10 mouse cellular contexts compared by ENCODE assay signal in the genomic region with DNA sequence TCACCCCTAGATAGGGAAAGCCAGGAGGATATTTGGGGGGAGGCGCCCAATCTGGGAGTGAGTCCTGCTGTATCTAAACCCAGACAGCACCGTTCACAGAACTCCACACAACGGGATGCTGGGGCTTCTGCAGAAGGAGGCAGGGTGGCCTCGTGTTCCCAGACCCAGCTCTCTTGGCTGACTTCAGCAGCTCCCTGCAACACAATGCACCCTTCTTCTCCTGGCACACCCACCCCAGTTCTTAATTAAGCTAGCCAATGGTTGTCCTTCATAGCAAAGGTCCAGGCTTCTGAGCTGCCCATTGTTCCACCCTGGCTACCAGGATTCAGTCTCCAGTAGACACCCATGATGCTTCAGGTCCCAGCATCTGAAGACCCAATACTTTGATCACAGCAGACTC.
A peak's percentile ranks its signal among the peaks of the same experiment; 100 is the strongest.
DNase-seq lines count a peak whose midpoint lies in the region; ATAC-seq and TF ChIP-seq lines count a peak whose summit lies in the region.
"Had no signal": no experiment of that assay in that cellular context is flagged by ENCODE, and none has a peak within 500 bp of the region (broad histone marks: within the 10 kb centered on the region; RNA-seq: fewer than 3 reads in every experiment).

No protein-coding gene starts in this region.

- H3K36me3 ChIP-seq in embryonic facial prominence, embryonic 10.5 days (replicated peaks), result no peaks in the 10 kb centered on the region
- no peaks in the 10 kb centered on the region for H3K36me3 ChIP-seq in forebrain, postnatal 0 days (ENCODE audit: insufficient read depth)
- no peaks in the 10 kb centered on the region for H3K36me3 ChIP-seq in midbrain, embryonic 14.5 days (ENCODE audit: control insufficient read depth, insufficient read depth, low read length)
- H3K36me3 ChIP-seq: heart, embryonic 10.5 days had no signal

- 0 out of 2 replicates have a peak, but pooled peaks have one; percentile 10 for ATAC-seq in forebrain, postnatal 0 days
- ATAC-seq in midbrain, embryonic 14.5 days (ENCODE audit: low FRiP score, low TSS enrichment), result no peak
- ATAC-seq in CD4-positive, CD25-positive, alpha-beta regulatory T cell, adult 4 months, result no peak

- H3K27me3 ChIP-seq in embryonic facial prominence, embryonic 10.5 days (replicated peaks; ENCODE audit: low read depth, poor library complexity, severe bottlenecking), result peaks cover 53% of the 10 kb centered on the region
- H3K27me3 ChIP-seq in forebrain, postnatal 0 days (ENCODE audit: insufficient read depth, low read length), result no peaks in the 10 kb centered on the region
- no peaks in the 10 kb centered on the region for H3K27me3 ChIP-seq in midbrain, embryonic 14.5 days (ENCODE audit: control insufficient read depth, insufficient read depth, low read length)

- H3K4me1 ChIP-seq in embryonic facial prominence, embryonic 10.5 days, result peaks cover 57% of the 10 kb centered on the region
- no peaks in the 10 kb centered on the region; the same call in 1 of the 2 replicates for H3K4me1 ChIP-seq in forebrain, postnatal 0 days (ENCODE audit: insufficient read depth)
- peaks cover 50% of the 10 kb centered on the region for H3K4me1 ChIP-seq in midbrain, embryonic 14.5 days (ENCODE audit: control insufficient read depth, insufficient read depth, low read length)

- H3K4me3 ChIP-seq in left cerebral cortex, adult 2 months, result no peak overlapping the region
- H3K4me3 ChIP-seq in embryonic facial prominence, embryonic 10.5 days, result no peak overlapping the region
- H3K4me3 ChIP-seq in forebrain, postnatal 0 days (ENCODE audit: low read depth, low read length), result no peak overlapping the region
- no peak overlapping the region for H3K4me3 ChIP-seq in midbrain, embryonic 14.5 days (replicated peaks; ENCODE audit: low read depth, low read length)
- H3K4me3 ChIP-seq: heart, embryonic 10.5 days had no signal

- H3K4me2 ChIP-seq in forebrain, postnatal 0 days (ENCODE audit: low read depth), result no peak overlapping the region
- no peak overlapping the region for H3K4me2 ChIP-seq in midbrain, embryonic 14.5 days (ENCODE audit: low read length)

- peak overlapping the region; percentile 24; the same call in 1 of the 2 replicates for H3K27ac ChIP-seq in left cerebral cortex, adult 2 months
- peak overlapping the region; percentile 37; the same call in 1 of the 2 replicates for H3K27ac ChIP-seq in embryonic facial prominence, embryonic 10.5 days (replicated peaks)
- H3K27ac ChIP-seq in forebrain, postnatal 0 days (ENCODE audit: low read depth, low read length), result no peak overlapping the region
- H3K27ac ChIP-seq in midbrain, embryonic 14.5 days (replicated peaks; ENCODE audit: low read depth, low read length), result peak overlapping the region; percentile 61
- H3K27ac ChIP-seq: heart, embryonic 10.5 days had no signal

- no peak overlapping the region for H3K9ac ChIP-seq in forebrain, postnatal 0 days
- 0 out of 2 replicates have a peak overlapping the region, but pooled peaks have one; percentile 20 for H3K9ac ChIP-seq in midbrain, embryonic 14.5 days (replicated peaks; ENCODE audit: low read length)

- DNase-seq in left cerebral cortex, adult 2 months (ENCODE audit: extremely low spot score in 1 of 2, low spot score in 2 of 2), result peak in 1 of 2 experiments; percentile 24
- DNase-seq in left cerebral cortex, postnatal 4 days, result no peak
- no peak for DNase-seq in embryonic facial prominence, embryonic 10.5 days (ENCODE audit: low spot score)
- no peak for DNase-seq in forebrain, postnatal 0 days
- DNase-seq in midbrain, embryonic 14.5 days, result no peak
- DNase-seq in heart, adult 9 months (ENCODE audit: low spot score in 2 of 2), result no peak
- DNase-seq: cerebellum, postnatal 14 days; kidney, adult 8-10 months had no signal

- WGBS in embryonic facial prominence, embryonic 10.5 days, result 59% methylated on average over 4 of the region's 4 CpGs
- 30% methylated on average over 4 of the region's 4 CpGs for WGBS in forebrain, postnatal 0 days
- WGBS in midbrain, embryonic 14.5 days, result 49% methylated on average over 4 of the region's 4 CpGs

- intact Hi-C loops in left cerebral cortex, adult 2 months (cut with DNase I), result no loop called here
- intact Hi-C loops in left cerebral cortex, postnatal 4 days (cut with DNase I), result no loop called here

- no peak for TF ChIP-seq CTCF in left cerebral cortex, adult 2 months (IDR thresholded peaks at IDR 0.05)
- TF ChIP-seq CTCF in forebrain, postnatal 0 days (IDR thresholded peaks at IDR 0.05; ENCODE audit: low read depth), result no peak

- no peaks in the 10 kb centered on the region for H3K9me3 ChIP-seq in embryonic facial prominence, embryonic 10.5 days
- no peaks in the 10 kb centered on the region for H3K9me3 ChIP-seq in forebrain, postnatal 0 days (ENCODE audit: low read length)
- H3K9me3 ChIP-seq in midbrain, embryonic 14.5 days (ENCODE audit: control insufficient read depth, low read length), result no peaks in the 10 kb centered on the region
- H3K9me3 ChIP-seq: heart, embryonic 10.5 days had no signal
